Mouse (Mus musculus) thymus, adult 2 months (tissue): ENCODE results near the gene Gxylt2. TPM values are rescaled to one million over a fixed set of nuclear protein-coding genes. Genes with fewer than 3 reads are reported as not detected.

ENCODE experiments used
- DNase-seq: peaks from one replicate; pipeline ENCODE4 v3.0.0; 2021
- H3K27ac ChIP-seq: fragments of 200-500 bp; 2 replicates; pipeline ENCODE4 v1.5.1; 2012; ENCODE audit warnings: low read length, control low read depth; ENCODE audit not compliant: control insufficient read depth, insufficient read depth
- H3K27me3 ChIP-seq: fragments of 200-500 bp; 2 replicates; pipeline ENCODE4 v1.6.1; 2012; ENCODE audit warnings: mild to moderate bottlenecking, low read length, moderate library complexity, mixed read lengths; ENCODE audit not compliant: control insufficient read depth, insufficient read depth
- H3K36me3 ChIP-seq: fragments of 200-500 bp; 2 replicates; pipeline ENCODE4 v1.6.1; 2012; ENCODE audit warnings: mild to moderate bottlenecking, low read length, moderate library complexity; ENCODE audit not compliant: control insufficient read depth, insufficient read depth
- H3K4me1 ChIP-seq: fragments of 200-500 bp; replicated peaks from 2 replicates; pipeline ENCODE4 v1.6.1; 2012; ENCODE audit warnings: low read length; ENCODE audit not compliant: control insufficient read depth, insufficient read depth
- H3K4me3 ChIP-seq: fragments of 200-500 bp; 2 replicates; pipeline ENCODE4 v1.5.1; 2012; ENCODE audit warnings: mild to moderate bottlenecking, low read length, control low read depth, moderate library complexity; ENCODE audit not compliant: control insufficient read depth, insufficient read depth
- CTCF ChIP-seq: fragments of 200-500 bp; IDR thresholded peaks from 2 replicates; pipeline ENCODE4 v1.5.1; 2012; ENCODE audit warnings: mild to moderate bottlenecking, control low read depth, low read length, moderate library complexity, borderline replicate concordance; ENCODE audit not compliant: control insufficient read depth, poor library complexity, insufficient read depth; ENCODE audit errors: extremely low read depth
- POLR2A ChIP-seq: fragments of 200-500 bp; IDR thresholded peaks from 2 replicates; pipeline ENCODE4 v1.6.1; 2012; ENCODE audit warnings: mild to moderate bottlenecking, low read length, control low read depth, moderate library complexity; ENCODE audit not compliant: control insufficient read depth, poor library complexity, insufficient read depth; ENCODE audit errors: extremely low read depth
- WGBS: fragments of 180-500 bp; shearing (Covaris S2); methylation state at CpG from one replicate; pipeline ENCODE4 v1.1.7; 2018; 5-methylcytosine and 5-hydroxymethylcytosine counted together
- polyA plus RNA-seq: library from polyadenylated mRNA; depleted of rRNA; stranded (reverse); fragments of >200 nt; gene quantifications from 2 replicates; pipeline ENCODE4 v1.2.3, GENCODE M21; 2012

Gxylt2 gene
- polyA plus RNA-seq, 1 experiment, result 0.82 TPM

DNA sequence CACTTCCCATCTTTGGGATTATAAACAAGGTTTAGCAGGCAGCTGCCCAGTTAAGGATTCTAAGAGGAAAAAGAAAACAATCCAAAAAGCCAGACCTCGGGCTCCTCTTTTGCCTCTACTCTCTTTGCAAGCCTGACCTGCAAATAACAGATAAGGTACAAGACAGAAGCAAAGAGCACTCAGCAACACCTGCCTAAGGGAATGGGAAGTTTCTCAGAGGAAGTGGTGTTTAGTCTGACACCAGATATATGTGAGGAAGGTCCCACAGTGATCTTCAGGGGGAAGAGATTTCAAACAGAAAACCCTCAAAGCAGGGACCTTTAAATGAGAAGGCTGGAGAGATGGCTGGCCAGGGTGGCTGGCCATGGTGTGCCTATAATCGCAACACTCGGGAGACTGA, 126.7 kb downstream of the Gxylt2 start:
- Histone ChIP-seq H3K27me3 (no peaks in the 10 kb centered on the region), H3K4me1 (peaks cover 5% of the 10 kb centered on the region), H3K27ac (no peak overlapping the region), H3K36me3 (peaks cover 8% of the 10 kb centered on the region), H3K4me3 (no peak overlapping the region)
- WGBS, result 70% methylated on average over 3 of the region's 3 CpGs
- TF ChIP-seq POLR2A, result no peak
- TF ChIP-seq CTCF, result no peak
- DNase-seq, result no peak

DNA sequence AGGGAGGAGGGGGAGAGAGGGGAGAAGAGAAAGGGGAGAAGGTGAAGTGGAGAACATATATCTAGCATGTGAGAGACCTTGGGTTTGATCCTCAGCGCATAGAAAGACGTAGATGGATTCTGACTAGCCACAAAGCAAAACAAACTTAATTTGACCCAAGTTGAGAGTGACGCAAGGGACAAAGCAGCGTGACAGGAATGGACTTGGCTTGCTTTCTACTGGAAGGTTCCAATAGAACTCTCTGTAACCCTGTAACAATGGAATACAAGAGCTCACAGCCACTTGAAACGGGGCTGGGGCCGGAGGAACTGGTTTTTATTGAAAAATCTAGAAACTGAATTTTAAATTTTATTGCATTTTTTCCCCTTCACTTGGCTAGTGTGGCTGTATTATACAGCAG, 127.2 kb downstream of the Gxylt2 start:
- Histone ChIP-seq H3K36me3 (peaks cover 11% of the 10 kb centered on the region), H3K4me3 (no peak overlapping the region), H3K27me3 (no peaks in the 10 kb centered on the region), H3K27ac (no peak overlapping the region), H3K4me1 (peaks cover 5% of the 10 kb centered on the region)
- no peak for DNase-seq
- no peak for TF ChIP-seq CTCF
- no peak for TF ChIP-seq POLR2A
- 91% methylated on average over 6 of the region's 6 CpGs for WGBS

DNA sequence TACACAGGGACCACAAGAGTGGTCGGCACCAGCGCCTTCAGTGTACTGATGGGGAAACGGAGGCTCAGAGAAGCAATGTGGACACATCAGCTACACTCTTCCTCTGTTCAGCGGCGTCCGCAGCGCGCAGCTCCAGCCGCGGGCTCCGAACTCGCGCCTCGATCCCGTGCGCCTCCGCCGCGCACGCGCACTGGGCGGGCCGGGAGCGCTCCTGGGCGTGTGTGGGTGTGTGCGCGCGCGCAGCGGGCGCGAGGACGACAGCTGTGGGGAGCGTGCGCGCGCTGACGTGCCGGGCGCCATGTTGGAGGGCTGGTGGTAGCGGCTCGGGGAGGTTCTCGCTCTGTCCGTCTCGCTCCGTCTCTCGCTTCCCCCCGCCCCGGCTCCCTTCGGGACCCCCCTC, 128.8 kb downstream of the Gxylt2 start, which contains the start of gene Ppp4r2:
TSS of gene Ppp4r2 (plus strand) at position 268 of the 400 bp plus-strand sequence.
- H3K27me3 ChIP-seq, result no peaks in the 10 kb centered on the region
- peaks cover 20% of the 10 kb centered on the region for H3K36me3 ChIP-seq
- peaks cover 5% of the 10 kb centered on the region for H3K4me1 ChIP-seq
- peak within 1 kb of the TSS; percentile 17; the same call in 1 of the 2 replicates for H3K27ac ChIP-seq
- peak; percentile 91 for DNase-seq
- H3K4me3 ChIP-seq, result peak within 1 kb of the TSS; percentile 86
- TF ChIP-seq POLR2A, result no peak
- 0 out of 2 replicates have a peak, but pooled peaks have one; percentile 18 for TF ChIP-seq CTCF
- WGBS, result under 1% methylated on average over 46 of the region's 50 CpGs

DNA sequence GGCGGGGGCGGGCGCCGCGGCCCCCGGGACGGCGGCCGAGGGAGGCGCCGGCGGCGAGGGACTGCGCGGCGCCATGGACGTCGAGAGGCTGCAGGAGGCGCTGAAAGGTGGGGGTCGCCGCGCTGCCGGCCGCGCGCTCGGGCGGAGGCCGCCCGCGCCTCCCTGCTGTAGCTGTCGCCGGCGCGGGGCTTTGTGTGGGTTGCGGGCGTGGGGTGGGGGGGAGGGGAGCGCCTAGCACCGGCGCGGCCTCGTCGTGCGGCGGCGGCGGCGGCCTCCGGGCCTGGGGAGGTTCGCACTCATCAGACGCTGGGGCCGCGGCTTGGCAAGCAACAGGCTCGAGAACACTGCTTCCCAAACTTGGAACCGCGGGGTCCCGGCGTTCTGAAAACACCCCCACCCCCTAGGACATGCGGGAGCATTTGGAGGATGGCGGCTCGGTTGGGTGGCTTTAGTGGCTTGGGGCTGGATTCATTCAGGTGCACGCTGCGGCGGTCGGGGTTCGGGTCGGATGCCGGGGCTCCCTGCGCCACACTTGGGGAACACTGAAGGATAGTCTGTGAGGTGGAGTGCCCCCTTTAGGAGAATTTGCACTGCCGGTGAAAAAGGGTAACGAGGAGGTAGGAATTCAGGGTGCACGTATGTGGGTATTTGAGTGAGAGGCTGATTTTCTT, 129.4 kb downstream of the Gxylt2 start:
- DNase-seq, result peak; percentile 81
- H3K27ac ChIP-seq, result peak overlapping the region; percentile 17; the same call in 1 of the 2 replicates
- peaks cover 25% of the 10 kb centered on the region for H3K36me3 ChIP-seq
- H3K27me3 ChIP-seq, result no peaks in the 10 kb centered on the region
- H3K4me1 ChIP-seq, result peaks cover 5% of the 10 kb centered on the region
- H3K4me3 ChIP-seq, result peak overlapping the region; percentile 86
- under 1% methylated on average over 56 of the region's 72 CpGs for WGBS
- peak; percentile 52; the same call in 1 of the 2 replicates for TF ChIP-seq POLR2A
- no peak for TF ChIP-seq CTCF

DNA sequence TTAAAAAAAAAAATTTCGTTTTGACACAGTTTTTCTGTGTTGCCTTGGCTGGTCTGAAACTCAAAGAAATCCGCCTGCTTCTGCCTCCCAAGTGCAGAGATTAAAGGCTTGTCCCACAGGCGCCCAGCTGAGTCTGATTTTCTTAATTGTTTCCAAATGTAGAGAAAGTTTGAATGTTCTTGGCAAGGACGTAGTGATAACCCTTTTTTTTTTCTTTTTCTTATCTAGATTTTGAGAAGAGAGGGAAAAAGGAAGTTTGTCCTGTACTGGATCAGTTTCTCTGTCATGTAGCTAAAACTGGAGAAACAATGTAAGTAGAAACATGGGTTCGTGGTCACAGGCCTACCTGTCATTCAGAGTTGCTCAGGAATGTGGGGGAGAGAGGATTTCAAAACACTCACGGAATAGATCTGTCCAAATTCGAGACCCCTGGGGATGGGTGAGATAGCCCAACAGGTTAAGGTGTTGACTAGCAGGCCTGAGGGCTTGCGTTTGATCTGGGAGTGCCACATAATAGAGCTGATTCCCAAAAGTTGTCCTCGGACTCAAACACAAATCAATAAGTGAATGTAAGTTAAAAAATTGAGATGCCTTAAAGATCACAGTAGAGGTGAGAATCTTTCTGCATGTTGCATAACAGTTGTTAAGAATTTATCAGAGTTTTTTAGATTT, 130.1 kb downstream of the Gxylt2 start:
- peaks cover 5% of the 10 kb centered on the region for H3K4me1 ChIP-seq
- H3K4me3 ChIP-seq, result peak overlapping the region; percentile 86; the same call in 1 of the 2 replicates
- no peak overlapping the region for H3K27ac ChIP-seq
- no peaks in the 10 kb centered on the region for H3K27me3 ChIP-seq
- DNase-seq, result no peak
- 57% methylated on average over 9 of the region's 9 CpGs for WGBS
- TF ChIP-seq CTCF (no peak), POLR2A (no peak)
- peaks cover 30% of the 10 kb centered on the region for H3K36me3 ChIP-seq

DNA sequence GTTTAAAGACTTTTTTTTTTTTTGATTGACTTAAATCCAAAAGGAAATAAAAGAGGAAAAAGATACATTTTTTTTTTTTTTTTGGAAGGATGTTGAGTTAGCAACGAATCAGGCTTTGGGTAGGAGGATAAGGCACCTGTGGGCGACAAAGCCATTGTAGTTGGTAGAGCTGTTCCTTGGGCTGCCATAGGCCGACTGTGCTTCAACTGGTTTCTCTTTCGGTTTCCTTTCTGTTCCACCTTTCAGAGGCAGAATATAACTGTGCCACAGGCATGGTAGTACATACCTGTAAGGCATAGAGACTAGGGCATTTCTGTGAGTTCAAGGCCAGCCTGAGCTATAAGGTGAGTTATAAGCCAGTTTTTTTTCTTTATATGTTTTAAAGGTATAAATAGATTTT, 140.5 kb downstream of the Gxylt2 start:
- H3K27me3 ChIP-seq, result no peaks in the 10 kb centered on the region
- peaks cover 33% of the 10 kb centered on the region for H3K36me3 ChIP-seq
- no peaks in the 10 kb centered on the region; the same call in 1 of the 2 replicates for H3K4me1 ChIP-seq
- no peak for DNase-seq
- no peak overlapping the region for H3K27ac ChIP-seq
- TF ChIP-seq CTCF, result no peak
- TF ChIP-seq POLR2A, result no peak
- WGBS, result 69% methylated on average over 4 of the region's 4 CpGs
- H3K4me3 ChIP-seq, result no peak overlapping the region

DNA sequence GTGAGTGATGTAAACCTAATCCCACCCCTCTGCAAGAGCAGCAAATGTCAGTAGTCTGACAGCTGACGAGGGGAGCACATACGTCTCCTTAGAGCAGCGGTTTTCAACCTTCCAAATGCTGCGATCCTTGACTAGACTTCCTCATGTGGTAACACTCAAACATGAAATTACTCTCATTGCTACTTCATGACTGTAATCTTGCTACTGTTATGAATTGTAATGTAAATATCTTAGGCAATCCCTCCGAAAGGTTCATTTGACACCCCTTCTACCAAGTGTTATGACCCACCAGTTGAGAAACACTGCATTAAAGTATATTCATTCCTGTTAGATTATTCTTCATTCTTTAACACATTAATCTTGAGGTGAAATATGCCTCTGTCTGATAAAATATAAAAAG, 142.7 kb downstream of the Gxylt2 start:
- H3K27ac ChIP-seq, result no peak overlapping the region
- H3K27me3 ChIP-seq, result no peaks in the 10 kb centered on the region
- peaks cover 26% of the 10 kb centered on the region for H3K36me3 ChIP-seq
- TF ChIP-seq POLR2A (no peak), CTCF (no peak)
- H3K4me3 ChIP-seq, result no peak overlapping the region
- DNase-seq, result no peak
- WGBS, result 93% methylated on average over 5 of the region's 5 CpGs
- no peaks in the 10 kb centered on the region; the same call in 1 of the 2 replicates for H3K4me1 ChIP-seq
